Mouse (Mus musculus) bone marrow macrophage, adult 2 months (primary cell): ENCODE data around the gene Rnf144b. TPM values are rescaled to one million over a fixed set of nuclear protein-coding genes. Genes with fewer than 3 reads are reported as not detected.

Experiments
- H3K27ac ChIP-seq: 2 replicates; pipeline ENCODE4 v1.5.1; 2012; ENCODE audit warnings: low read depth, low read length; ENCODE audit not compliant: insufficient read depth
- H3K4me1 ChIP-seq: 2 replicates; pipeline ENCODE4 v1.6.1; 2012; ENCODE audit warnings: low read length; ENCODE audit not compliant: control insufficient read depth, insufficient read depth
- H3K4me3 ChIP-seq: 2 replicates; pipeline ENCODE4 v1.5.1; 2012; ENCODE audit warnings: mild to moderate bottlenecking, low read length, moderate library complexity; ENCODE audit not compliant: insufficient read depth
- CTCF ChIP-seq: IDR thresholded peaks from 2 replicates; pipeline ENCODE4 v1.5.1; 2012; ENCODE audit warnings: low read depth, mild to moderate bottlenecking, low read length, moderate library complexity
- POLR2A ChIP-seq: IDR thresholded peaks from 2 replicates; pipeline ENCODE4 v1.6.1; 2012; ENCODE audit warnings: mild to moderate bottlenecking, low read depth, low read length, borderline replicate concordance
- polyA plus RNA-seq: library from polyadenylated mRNA; stranded (reverse); fragments of >200 nt; gene quantifications from 2 replicates; pipeline ENCODE4 v1.2.4, GENCODE M21; 2012; ENCODE audit not compliant: missing spikeins, insufficient read depth, insufficient read length

Rnf144b gene
- polyA plus RNA-seq, 1 experiment, result 44.3 TPM

DNA sequence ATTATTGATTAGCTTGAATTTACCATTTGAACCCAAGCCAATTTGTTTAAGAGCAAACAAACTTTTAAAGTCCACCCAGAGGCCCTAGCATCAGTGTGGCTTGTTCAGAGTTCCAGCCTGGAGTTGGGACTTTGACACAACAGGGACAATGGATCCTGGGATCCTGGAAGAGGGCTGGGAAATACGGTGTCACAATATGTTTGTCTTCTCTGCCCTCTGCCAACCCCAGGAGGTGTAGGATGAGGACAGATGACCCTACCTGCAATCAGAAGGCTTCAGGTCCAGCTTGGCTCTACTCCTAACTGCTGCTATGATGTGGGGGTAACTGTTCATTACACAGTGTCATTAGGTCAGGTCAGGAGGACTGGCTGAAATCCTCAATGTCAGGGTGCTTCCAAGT is 128.2 kb downstream of the Rnf144b start:
- no peak for TF ChIP-seq CTCF
- peaks cover 22% of the 10 kb centered on the region for H3K4me1 ChIP-seq
- no peak overlapping the region for H3K4me3 ChIP-seq
- peak overlapping the region; percentile 73 for H3K27ac ChIP-seq

- TF ChIP-seq CTCF (no peak), POLR2A (no peak)
- Histone ChIP-seq H3K4me1 (peaks cover 22% of the 10 kb centered on the region), H3K4me3 (no peak overlapping the region), H3K27ac (peak overlapping the region; percentile 73)
These were observed 128.8 kb downstream of the Rnf144b start for GRCm38 (mm10) chr13:47251114-47251764.

GRCm38 (mm10) chr13:47253711-47254110 is 131.3 kb downstream of the Rnf144b start:
- Histone ChIP-seq H3K27ac (no peak overlapping the region), H3K4me1 (peaks cover 22% of the 10 kb centered on the region), H3K4me3 (no peak overlapping the region)
- no peak for TF ChIP-seq POLR2A

GRCm38 (mm10) chr13:47259297-47259696 is 136.8 kb downstream of the Rnf144b start:
- H3K4me1 ChIP-seq, result no peaks in the 10 kb centered on the region; the same call in 1 of the 2 replicates
- no peak overlapping the region for H3K27ac ChIP-seq
- H3K4me3 ChIP-seq, result no peak overlapping the region
- TF ChIP-seq POLR2A (no peak), CTCF (no peak)

DNA sequence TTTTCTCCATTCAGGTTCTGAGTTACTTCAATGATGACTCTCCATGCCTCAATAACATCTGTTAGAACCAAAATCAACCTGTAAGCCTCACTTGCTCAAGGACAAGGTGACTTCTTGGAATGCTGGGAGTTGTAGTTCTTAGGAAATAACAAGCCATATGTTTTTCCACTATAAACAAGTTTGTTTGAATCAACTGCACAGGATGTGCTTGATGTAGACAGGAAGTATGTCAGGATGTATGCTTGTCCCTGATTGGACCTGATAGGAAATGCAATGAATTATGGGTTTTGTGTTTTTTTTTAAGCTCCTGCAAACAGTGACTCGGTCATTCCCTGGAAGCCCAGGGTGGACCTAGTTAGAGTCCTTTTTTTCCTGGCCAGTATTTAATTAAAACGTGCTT is 139.5 kb downstream of the Rnf144b start:
- TF ChIP-seq CTCF (no peak), POLR2A (no peak)
- H3K4me1 ChIP-seq, result no peaks in the 10 kb centered on the region; the same call in 1 of the 2 replicates
- no peak overlapping the region for H3K27ac ChIP-seq
- H3K4me3 ChIP-seq, result no peak overlapping the region

DNA sequence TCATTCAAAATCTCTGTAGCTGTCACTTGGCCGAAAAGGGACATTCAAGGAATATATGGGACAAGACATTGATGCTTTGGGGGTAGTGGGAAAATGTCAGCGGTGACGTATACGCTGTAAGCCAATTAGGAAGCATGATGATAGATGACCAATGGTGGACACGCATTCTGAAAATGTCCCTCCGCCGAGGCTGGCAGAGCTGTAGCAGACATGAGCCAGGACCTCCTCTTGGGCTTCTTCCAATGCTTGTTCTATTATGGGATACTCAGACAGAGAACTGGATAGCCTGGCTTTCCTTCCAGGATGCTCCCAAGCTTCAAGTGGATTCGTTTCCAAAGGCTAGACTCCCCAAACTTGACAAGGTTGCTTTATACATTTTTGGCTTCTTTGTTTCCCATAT is 141.9 kb downstream of the Rnf144b start:
- no peak for TF ChIP-seq POLR2A
- Histone ChIP-seq H3K4me1 (no peaks in the 10 kb centered on the region; the same call in 1 of the 2 replicates), H3K4me3 (no peak overlapping the region), H3K27ac (no peak overlapping the region)

GRCm38 (mm10) chr13:47266411-47266810 is 144.0 kb downstream of the Rnf144b start:
- H3K4me1 ChIP-seq, result no peaks in the 10 kb centered on the region
- TF ChIP-seq CTCF (no peak), POLR2A (no peak)
- H3K27ac ChIP-seq, result no peak overlapping the region
- H3K4me3 ChIP-seq, result no peak overlapping the region

GRCm38 (mm10) chr13:47268227-47268626 is 145.8 kb downstream of the Rnf144b start:
- TF ChIP-seq POLR2A (no peak), CTCF (no peak)
- Histone ChIP-seq H3K27ac (no peak overlapping the region), H3K4me3 (no peak overlapping the region)

DNA sequence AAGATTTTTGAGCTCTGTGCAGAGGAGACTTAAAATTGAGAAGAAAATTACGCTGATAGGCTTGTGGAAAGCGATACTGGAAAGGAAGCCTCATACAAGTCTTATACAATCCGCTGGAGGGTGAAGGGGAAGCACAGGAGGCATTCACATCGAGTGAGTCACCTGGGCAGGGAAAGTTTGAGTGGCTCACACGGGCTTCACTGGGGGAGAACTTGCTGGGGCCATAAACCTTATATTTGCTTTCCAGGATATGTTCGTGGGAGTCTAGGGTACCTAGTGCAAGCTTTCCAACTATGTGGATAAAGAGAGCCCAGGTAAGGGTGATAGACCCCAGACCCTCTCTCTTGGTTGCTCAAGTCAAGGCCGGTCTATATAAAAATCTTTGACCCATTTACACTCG is 150.5 kb downstream of the Rnf144b start:
- Histone ChIP-seq H3K4me1 (0 out of 2 replicates have a peak, but pooled peaks cover 5% of the 10 kb centered on the region), H3K4me3 (no peak overlapping the region), H3K27ac (no peak overlapping the region)
- TF ChIP-seq CTCF (no peak), POLR2A (no peak)

More at GRCm38 (mm10) chr13:47268227-47268626, 145.8 kb downstream of the Rnf144b start:
- H3K4me1 ChIP-seq, result no peaks in the 10 kb centered on the region

GRCm38 (mm10) chr13:47273487-47273886 is 151.0 kb downstream of the Rnf144b start:
- Histone ChIP-seq H3K4me3 (no peak overlapping the region), H3K4me1 (0 out of 2 replicates have a peak, but pooled peaks cover 5% of the 10 kb centered on the region), H3K27ac (no peak overlapping the region)
- no peak for TF ChIP-seq POLR2A
- TF ChIP-seq CTCF, result no peak

DNA sequence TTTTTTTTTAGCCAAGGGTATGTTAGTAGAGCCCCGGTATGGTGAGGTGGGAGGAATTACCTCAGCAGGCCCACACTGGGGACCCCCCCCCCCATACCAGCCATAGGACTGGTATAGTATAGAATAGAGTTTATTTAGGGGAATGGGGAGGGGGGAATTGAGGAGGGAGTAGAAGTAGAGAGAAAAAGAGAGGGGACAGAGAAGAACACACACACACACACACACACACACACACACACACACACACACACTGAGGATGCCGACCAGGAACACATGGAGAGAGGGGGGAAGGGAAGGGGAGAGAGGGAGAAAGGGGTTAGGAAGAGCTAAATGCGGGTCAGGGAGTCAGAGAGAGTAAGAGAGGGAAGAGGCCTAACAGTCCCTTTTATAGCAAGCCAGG is 151.7 kb downstream of the Rnf144b start:
- H3K4me1 ChIP-seq, result 0 out of 2 replicates have a peak, but pooled peaks cover 5% of the 10 kb centered on the region
- TF ChIP-seq POLR2A (no peak), CTCF (no peak)
- no peak overlapping the region for H3K4me3 ChIP-seq

More for the DNA sequence above, 151.7 kb downstream of the Rnf144b start:
- H3K27ac ChIP-seq, result no peak overlapping the region
